In the genomic region with DNA sequence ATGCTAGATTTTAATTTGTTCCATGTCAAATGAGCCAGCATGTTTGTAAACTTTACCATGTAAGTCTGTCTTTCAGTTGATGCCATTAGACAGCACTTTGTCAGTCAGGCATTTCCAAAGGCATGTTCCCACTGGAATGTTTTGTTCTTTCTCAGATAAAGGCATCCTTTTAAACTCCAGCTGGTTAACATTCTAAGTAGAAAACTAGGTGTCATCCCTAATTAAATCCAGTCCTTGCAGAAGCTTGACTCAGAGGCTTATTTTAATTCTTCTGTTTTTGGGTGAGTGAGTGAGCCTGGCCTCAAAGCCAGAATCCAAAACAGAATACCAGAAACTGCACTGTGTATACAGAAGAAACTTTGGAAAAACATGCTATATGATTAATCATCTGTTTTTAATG, we compare ENCODE assay signal across 22 mouse cellular contexts.
DNase-seq lines count a peak whose midpoint lies in the region; ATAC-seq lines count a peak whose summit lies in the region.
"Had no signal": no experiment of that assay in that cellular context is flagged by ENCODE, and none has a peak within 500 bp of the region (broad histone marks: within the 10 kb centered on the region; RNA-seq: fewer than 3 reads in every experiment).

No protein-coding gene starts in this region.

- H3K27me3 ChIP-seq in embryonic facial prominence, embryonic 11.5 days (ENCODE audit: control insufficient read depth, insufficient read depth, low read length), result no peaks in the 10 kb centered on the region
- H3K27me3 ChIP-seq in embryonic facial prominence, embryonic 10.5 days (replicated peaks; ENCODE audit: low read depth, poor library complexity, severe bottlenecking), result no peaks in the 10 kb centered on the region
- no peaks in the 10 kb centered on the region for H3K27me3 ChIP-seq in heart, embryonic 11.5 days (ENCODE audit: control insufficient read depth, insufficient read depth, low read length)
- no peaks in the 10 kb centered on the region for H3K27me3 ChIP-seq in forebrain, embryonic 10.5 days (ENCODE audit: poor library complexity, severe bottlenecking)
- H3K27me3 ChIP-seq: embryonic facial prominence, embryonic 13.5 days; heart, embryonic 13.5 days; hindbrain, embryonic 13.5 days had no signal

- no peaks in the 10 kb centered on the region for H3K36me3 ChIP-seq in embryonic facial prominence, embryonic 11.5 days (replicated peaks; ENCODE audit: control insufficient read depth, insufficient read depth, low read depth, low read length)
- no peaks in the 10 kb centered on the region for H3K36me3 ChIP-seq in embryonic facial prominence, embryonic 10.5 days (replicated peaks)
- H3K36me3 ChIP-seq in heart, embryonic 11.5 days (ENCODE audit: control insufficient read depth, insufficient read depth, low read length), result no peaks in the 10 kb centered on the region
- H3K36me3 ChIP-seq in forebrain, embryonic 10.5 days (replicated peaks), result no peaks in the 10 kb centered on the region
- H3K36me3 ChIP-seq: embryonic facial prominence, embryonic 13.5 days; G1E; heart, embryonic 13.5 days; hindbrain, embryonic 13.5 days had no signal

- no peaks in the 10 kb centered on the region for H3K9me3 ChIP-seq in embryonic facial prominence, embryonic 11.5 days (replicated peaks; ENCODE audit: control insufficient read depth, low read length)
- H3K9me3 ChIP-seq in embryonic facial prominence, embryonic 10.5 days, result no peaks in the 10 kb centered on the region
- H3K9me3 ChIP-seq in heart, embryonic 11.5 days (replicated peaks; ENCODE audit: control insufficient read depth, low read length), result no peaks in the 10 kb centered on the region
- no peaks in the 10 kb centered on the region for H3K9me3 ChIP-seq in forebrain, embryonic 10.5 days
- H3K9me3 ChIP-seq: embryonic facial prominence, embryonic 13.5 days; heart, embryonic 13.5 days; hindbrain, embryonic 13.5 days had no signal

- H3K4me3 ChIP-seq in embryonic facial prominence, embryonic 11.5 days (ENCODE audit: low read depth, low read length), result no peak overlapping the region
- H3K4me3 ChIP-seq in embryonic facial prominence, embryonic 10.5 days, result no peak overlapping the region
- H3K4me3 ChIP-seq in heart, embryonic 11.5 days (ENCODE audit: low read depth, low read length), result no peak overlapping the region
- H3K4me3 ChIP-seq in forebrain, embryonic 10.5 days, result no peak overlapping the region
- H3K4me3 ChIP-seq: embryonic facial prominence, embryonic 13.5 days; heart, embryonic 13.5 days; hindbrain, embryonic 13.5 days had no signal

- ATAC-seq in embryonic facial prominence, embryonic 11.5 days (replicated peaks; ENCODE audit: insufficient number of reproducible peaks, low FRiP score, low TSS enrichment, low read depth), result no peak
- ATAC-seq in heart, embryonic 11.5 days (replicated peaks; ENCODE audit: insufficient number of reproducible peaks, low FRiP score, low TSS enrichment), result no peak
- ATAC-seq: CD4-positive, CD25-positive, alpha-beta regulatory T cell, adult 4 months; forebrain, embryonic 14.5 days; hindbrain, postnatal 0 days had no signal

- H3K4me2 ChIP-seq in embryonic facial prominence, embryonic 11.5 days (ENCODE audit: low read depth, low read length), result no peak overlapping the region
- no peak overlapping the region for H3K4me2 ChIP-seq in heart, embryonic 11.5 days
- H3K4me2 ChIP-seq: embryonic facial prominence, embryonic 13.5 days; heart, embryonic 13.5 days; hindbrain, embryonic 13.5 days had no signal

- H3K4me1 ChIP-seq in embryonic facial prominence, embryonic 11.5 days (ENCODE audit: control insufficient read depth, insufficient read depth, low read length), result no peaks in the 10 kb centered on the region
- no peaks in the 10 kb centered on the region for H3K4me1 ChIP-seq in embryonic facial prominence, embryonic 10.5 days
- H3K4me1 ChIP-seq in heart, embryonic 11.5 days (ENCODE audit: control insufficient read depth, insufficient read depth, low read length), result no peaks in the 10 kb centered on the region
- no peaks in the 10 kb centered on the region for H3K4me1 ChIP-seq in forebrain, embryonic 10.5 days
- H3K4me1 ChIP-seq: embryonic facial prominence, embryonic 13.5 days; heart, embryonic 13.5 days; hindbrain, embryonic 13.5 days had no signal

- DNase-seq in embryonic facial prominence, embryonic 11.5 days (ENCODE audit: low spot score), result peak; percentile 1
- no peak for DNase-seq in embryonic facial prominence, embryonic 10.5 days (ENCODE audit: low spot score)
- DNase-seq in heart, adult 8-10 months (ENCODE audit: low spot score), result peak; percentile 33
- peak; percentile 93 for DNase-seq in Muller cell, postnatal 12 days (ENCODE audit: inconsistent ontology term)
- peak; percentile 59 for DNase-seq in retina, embryonic 14.5 days (ENCODE audit: low spot score)
- DNase-seq in layer of hippocampus, postnatal 36 days, result no peak
- DNase-seq in forebrain, embryonic 10.5 days (ENCODE audit: extremely low spot score, low spot score), result no peak
- DNase-seq: adrenal gland, postnatal 10 days; B cell, adult 2 months; cerebellum, adult 8-10 months; cerebellum, postnatal 14 days; embryo, embryonic 11 days; gastrocnemius, postnatal 14 days; kidney, adult 18-20 months had no signal

- H3K27ac ChIP-seq in embryonic facial prominence, embryonic 11.5 days (replicated peaks; ENCODE audit: low read depth, low read length), result no peak overlapping the region
- H3K27ac ChIP-seq in embryonic facial prominence, embryonic 10.5 days (replicated peaks), result no peak overlapping the region
- H3K27ac ChIP-seq in heart, embryonic 11.5 days (ENCODE audit: low read depth, low read length), result no peak overlapping the region
- no peak overlapping the region for H3K27ac ChIP-seq in forebrain, embryonic 10.5 days
- H3K27ac ChIP-seq: embryonic facial prominence, embryonic 13.5 days; heart, embryonic 13.5 days; hindbrain, embryonic 13.5 days; hindbrain, postnatal 0 days had no signal

- no peak overlapping the region for H3K9ac ChIP-seq in embryonic facial prominence, embryonic 11.5 days (replicated peaks; ENCODE audit: low read length)
- H3K9ac ChIP-seq in heart, embryonic 11.5 days (ENCODE audit: low read depth, low read length), result no peak overlapping the region
- H3K9ac ChIP-seq: embryonic facial prominence, embryonic 13.5 days; heart, embryonic 13.5 days; hindbrain, embryonic 13.5 days had no signal

Comparison
In these comparisons a context has a peak if more than half of its experiments do, and no peak if none do; other contexts are left out.
1. DNase-seq: peak in embryonic facial prominence, embryonic 11.5 days (single experiment), heart, adult 8-10 months (single experiment), Muller cell, postnatal 12 days (single experiment) and retina, embryonic 14.5 days (single experiment); none in embryonic facial prominence, embryonic 10.5 days (single experiment), layer of hippocampus, postnatal 36 days (0 of 2) and forebrain, embryonic 10.5 days (single experiment).